Mouse (Mus musculus) ES-CJ7 (cell line): Measurements from ENCODE around the gene Folr2.

Experiments
- DNase-seq: peaks from one replicate; pipeline ENCODE4 v3.0.0; 2011; ENCODE audit warnings: low read depth, low spot score

Folr2 gene

DNA sequence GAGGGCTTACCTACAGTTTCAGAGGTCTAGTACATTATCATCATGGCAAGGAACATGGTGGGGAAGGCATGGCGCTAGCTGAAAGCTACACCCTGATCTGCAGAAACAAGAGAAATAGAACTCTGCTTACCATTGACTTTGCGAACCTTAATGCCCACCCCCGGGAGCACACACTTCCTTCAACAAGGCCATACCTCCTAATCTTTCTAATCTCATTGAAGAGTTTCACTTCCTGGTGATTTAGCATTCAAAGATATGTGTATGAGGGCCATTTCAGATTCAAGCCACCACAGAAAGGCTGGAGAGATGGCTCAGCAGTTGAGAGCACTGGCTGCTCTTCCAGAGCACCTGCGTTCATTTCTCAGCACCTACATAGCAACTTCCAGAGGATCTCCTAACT, at the start of gene Folr2:
Gene Folr2, minus strand, starts transcription at position 101 of the 400 bp plus-strand sequence.
- DNase-seq, result no peak

DNA sequence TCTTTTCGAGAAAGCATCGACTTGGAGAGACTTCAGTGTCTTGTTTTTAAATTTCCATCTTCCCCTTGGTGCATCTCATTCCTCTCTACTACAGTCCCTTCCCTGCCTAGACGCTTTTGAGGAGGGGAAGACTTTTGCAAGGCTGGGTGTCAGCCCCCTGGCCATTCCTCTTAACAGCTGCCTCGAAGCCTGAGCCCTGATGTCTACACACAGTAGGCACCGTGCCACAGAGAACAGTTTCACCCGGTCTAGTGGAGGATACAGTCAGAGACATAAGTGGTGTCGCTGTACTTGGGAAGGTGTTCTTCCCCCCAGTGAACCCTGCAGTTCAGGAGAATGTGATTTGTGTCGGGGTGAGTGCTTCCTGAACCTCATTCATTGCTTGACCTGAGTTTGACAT, 49.7 kb upstream of the Folr2 start:
- no peak for DNase-seq

DNA sequence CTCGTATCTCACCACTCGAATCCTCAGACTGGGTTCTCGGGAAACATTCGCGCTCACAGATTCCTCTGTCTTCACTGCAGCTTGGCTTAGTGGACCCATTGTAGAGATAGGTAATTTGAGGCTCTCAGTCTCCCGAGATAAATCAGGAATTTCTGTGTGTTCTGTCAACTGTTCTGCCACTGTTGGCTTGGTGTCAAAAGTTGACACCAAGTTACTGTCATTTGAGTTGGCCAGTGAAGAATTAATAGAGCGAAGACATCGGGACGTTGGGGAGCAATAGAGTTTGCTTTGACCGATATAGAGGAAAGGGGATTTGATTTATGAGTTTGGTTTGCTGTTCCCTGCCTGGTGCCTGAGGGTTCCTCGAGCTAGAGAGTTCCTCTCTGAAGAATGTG, 49.3 kb upstream of the Folr2 start, which contains the start of gene Tomt:
Gene Tomt, minus strand, starts transcription at position 73 of the 395 bp plus-strand sequence.
- DNase-seq, result no peak

DNA sequence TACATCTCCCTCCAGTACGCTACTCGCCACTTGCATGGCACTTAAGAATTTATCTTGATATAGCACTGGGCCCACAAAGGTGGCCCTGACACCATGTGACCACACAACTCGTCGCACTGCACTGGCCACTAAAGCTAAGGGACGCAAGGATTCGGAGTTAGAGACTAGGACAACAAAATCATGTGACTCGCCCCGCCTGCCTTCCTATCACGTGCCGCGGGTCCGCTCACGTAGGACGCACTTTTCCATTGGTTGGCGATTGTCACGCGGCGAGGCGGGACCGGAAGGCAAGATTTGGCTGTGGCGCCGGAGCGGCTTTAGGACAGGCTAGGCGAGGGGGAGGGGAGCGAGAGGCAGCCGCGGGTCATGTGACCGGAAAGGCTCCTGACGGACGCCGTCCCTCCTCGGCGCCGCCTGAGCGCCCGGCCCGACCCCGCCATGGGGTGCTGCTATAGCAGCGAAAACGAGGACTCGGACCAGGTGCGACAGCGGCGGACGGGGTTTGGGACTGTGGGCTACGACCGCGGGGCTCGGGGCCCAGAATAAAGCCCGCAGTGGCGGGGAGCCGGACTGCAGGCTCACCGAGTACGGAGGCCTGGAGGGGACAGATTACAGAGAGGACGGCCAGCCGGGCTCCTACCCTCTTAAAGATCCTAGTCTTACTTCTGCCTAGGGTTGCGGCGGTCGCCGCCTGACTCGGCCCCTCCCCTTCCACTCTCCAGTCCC, 48.7 kb upstream of the Folr2 start, which contains the start of gene Lamtor1:
Gene Lamtor1, plus strand, starts transcription at position 344 of the 726 bp plus-strand sequence.
- peak; percentile 99 for DNase-seq

DNA sequence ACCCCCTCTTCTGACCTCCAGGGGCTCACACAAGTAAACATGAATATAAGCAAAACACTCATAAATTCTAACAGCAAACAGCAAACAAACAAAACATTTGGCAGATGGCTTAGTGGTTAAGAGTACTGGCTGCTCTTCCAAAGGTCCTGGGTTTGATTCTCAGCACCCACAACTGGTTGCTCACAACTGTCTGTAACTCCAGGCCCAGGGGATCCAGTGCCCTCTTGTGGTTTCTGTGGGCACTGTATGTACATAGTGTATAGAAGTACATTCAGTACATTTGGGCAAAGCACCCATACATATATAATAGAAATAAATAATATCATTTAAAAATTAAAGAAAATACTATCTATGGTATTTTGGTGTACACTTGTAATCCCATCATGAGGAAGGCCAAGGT, 45.9 kb upstream of the Folr2 start:
- peak; percentile 39 for DNase-seq

DNA sequence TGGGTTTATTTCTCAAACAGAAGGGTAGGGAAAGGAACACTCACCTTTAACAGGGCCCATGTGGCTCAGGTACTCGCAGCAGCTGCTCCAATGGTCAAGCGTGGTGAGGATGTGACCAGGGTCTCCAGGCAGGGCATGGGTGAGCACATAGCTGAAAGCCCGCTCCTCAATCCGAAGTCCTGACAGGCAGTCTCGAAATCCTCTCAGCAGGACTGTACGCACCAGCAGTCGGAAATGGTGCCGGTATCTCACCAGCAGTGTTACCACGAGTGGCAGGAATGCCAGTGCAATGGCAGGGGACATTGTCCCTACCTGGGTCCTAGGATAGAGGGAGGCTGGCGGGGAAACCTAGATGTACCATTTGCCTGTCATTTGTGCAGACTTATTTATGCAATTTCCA, 45.0 kb upstream of the Folr2 start:
- DNase-seq, result no peak

DNA sequence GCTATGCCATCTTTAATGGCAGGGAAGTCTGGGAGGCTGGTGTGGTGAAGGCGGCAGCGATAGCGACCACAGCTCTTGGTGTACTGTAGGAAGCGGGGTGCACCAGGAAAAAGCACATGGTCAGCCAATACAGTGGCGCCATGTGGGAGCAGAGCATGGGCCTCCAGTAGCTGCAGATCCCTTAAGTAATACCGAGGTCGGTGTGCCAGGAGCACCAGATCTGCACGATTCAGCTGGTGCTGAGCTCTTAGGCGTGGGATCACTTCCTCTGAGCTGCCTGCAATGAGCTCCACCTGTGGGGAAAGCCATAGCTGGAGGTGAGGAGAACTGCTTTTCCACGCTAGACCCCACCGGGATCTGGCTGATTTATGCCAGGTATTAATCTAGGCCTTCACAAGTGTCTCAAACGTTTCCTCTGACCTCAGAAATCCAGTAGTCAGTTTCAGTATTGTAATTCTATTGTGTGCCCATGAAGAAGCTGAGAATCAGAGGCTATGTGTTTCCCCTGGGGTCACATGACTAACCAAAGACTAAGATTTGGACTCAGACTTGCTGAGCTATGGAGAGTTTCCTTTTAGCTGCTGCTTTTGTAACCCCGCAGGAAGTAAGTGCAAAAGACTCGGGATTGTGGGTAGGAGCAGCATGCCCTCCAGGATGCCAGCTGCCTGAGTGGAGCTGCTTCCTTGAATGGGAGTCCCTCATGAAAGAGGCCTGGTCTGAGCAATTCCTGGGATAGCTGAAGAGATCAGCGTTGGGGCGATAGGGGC, 43.5 kb upstream of the Folr2 start:
- DNase-seq, result no peak

DNA sequence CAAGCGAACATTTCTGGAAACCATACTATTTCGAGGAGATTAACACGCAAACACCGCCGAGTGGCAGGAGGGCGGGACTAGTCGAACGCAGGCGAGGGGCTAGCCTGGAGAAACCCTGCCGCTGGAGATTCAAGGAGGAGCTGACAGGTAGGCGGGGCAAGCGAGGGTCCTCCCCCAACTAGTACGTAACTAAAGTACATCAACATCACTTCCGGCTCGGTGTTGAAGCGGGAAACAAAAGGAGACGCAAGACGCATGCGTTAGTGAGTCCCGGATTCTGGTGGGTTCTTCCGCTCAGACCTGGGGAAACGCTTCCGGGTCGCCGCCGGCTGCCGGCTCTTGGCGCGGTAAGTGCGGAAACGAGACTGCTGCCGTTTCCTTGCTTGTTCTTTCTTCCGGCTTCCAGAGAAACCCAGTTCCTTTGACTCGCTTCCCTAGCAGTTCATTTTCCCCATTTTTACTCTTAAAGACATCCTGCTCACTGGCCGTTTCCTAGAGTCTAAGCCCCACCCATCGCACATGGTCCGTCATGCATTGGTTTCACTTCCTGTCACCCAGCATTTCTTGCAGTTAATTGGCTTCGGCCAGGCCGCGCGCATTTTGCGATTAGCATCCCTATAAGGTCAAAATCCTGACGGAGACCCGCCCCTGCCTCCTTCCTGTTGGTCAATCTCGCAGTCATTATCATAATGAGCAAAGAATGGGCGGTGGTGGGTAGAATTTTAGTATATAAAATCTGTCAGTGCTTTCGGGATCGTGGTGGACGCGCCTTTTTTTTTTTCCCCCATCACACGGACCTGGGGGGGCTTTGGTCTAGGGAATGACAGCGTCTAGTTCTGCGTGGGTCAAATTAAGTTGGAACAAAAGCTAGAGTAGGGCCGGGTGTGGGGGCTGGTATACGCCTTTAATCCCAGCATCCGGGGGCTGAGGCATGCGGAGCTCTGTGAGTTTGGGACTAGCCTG, 39.4 kb upstream of the Folr2 start:
- peak; percentile 100 for DNase-seq

DNA sequence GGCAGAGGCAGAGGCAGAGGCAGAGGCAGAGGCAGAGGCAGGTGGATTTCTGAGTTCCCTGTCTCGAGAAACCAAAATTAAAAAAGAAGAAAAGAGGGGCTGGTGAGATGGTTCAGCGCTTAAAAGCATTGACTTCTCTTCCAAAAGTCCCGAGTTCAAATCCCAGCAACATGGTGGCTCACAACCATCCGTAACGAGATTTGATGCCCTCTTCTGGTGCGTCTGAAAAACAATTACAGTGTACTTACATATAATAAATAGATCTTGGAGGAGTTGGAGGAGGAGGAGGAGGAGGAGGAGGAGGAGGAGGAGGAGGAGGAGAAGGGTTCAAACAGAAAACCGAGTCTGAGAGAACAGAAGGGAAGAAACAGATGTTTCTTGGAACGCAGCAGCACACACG, 38.7 kb upstream of the Folr2 start:
- DNase-seq, result no peak

DNA sequence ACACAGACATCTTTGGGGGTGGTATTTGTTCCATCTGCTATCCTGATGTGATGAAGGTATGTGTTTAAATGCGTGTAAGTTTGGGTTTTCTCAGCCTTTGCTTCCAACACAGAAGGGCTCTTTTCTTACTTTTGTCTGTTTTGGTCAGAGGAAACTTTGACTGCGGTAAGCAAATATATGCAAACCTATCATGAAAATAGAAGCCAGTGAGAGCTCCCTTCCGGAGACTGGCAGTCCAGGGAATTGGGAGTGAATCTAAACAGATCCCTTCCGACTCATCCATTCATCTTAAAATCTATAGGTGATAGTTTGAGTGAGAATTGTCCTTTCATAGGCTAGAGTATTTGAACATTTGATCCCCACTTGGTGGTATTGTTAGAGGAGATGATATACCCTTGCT, 31.5 kb upstream of the Folr2 start:
- no peak for DNase-seq

DNA sequence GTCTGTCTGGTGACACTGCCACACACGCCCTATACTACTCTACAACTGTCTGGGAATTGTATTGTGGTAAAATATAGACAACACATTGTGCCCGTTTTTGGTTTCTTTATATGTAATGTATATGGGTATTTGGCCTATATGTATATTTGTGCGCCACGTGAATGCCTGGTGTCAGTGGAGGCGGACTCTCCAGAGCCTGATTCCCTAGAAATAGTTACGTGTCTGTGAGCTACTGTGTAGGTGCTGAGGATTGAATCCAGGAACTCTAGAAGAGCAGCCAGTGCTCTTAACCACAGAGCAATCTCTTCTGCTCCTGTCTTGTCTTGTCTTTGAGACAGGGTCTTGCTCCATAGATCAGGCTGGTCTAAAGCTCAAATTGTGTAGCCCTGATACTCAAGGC, 29.3 kb upstream of the Folr2 start:
- DNase-seq, result no peak

DNA sequence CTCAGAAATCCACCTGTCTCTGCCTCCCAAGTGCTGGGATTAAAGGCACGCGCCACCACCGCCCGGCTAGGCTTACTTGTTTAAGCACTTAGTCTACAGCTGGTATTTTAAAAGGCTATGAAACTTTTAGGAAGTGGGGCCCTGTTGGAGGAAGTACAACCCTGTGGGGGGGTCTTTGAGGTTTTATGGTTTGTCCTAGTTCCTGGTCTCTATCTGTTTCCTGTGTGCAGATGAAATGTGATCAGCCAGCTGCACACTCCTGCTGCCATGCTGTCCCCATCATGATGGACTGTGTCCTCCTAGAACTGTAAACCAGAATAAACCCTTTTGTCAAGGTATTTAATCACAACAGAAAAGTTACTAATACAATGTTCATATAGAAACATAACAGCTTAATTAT, 27.2 kb upstream of the Folr2 start:
- no peak for DNase-seq

DNA sequence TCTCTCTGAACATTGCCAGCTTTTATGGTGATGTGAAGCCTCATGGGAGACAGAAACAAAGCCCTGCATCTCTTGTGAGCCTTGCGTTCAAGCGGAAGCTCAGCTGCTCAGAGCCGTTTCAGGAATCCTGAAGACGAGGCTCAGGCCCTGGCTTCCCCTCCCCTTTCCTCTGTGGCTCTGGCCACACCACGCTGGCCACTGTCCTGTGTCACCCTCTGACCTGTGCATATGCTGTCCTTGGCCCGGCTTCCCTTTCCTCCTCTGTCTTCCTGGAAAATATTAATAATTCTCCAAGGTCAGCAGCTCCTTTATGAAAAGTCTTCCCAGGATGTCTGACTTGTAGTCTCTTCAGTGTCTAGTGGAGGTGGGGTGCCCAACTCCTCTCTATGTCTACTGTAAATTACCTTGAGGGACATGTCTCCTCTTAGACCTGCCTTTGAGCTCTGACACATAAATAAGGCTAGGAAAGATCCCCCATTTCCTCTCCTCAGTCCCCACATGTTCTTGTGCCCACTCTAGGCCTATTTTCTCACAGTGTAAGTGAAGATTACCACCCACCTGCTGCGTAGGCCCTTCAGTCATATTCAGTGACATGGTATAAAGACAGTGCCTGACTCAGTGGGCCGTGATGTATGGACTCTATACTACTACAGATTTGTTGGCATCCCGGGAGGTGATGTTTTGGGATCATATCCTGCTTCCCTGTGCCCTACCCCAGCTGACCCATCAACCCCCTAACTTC, 25.6 kb upstream of the Folr2 start:
- no peak for DNase-seq

DNA sequence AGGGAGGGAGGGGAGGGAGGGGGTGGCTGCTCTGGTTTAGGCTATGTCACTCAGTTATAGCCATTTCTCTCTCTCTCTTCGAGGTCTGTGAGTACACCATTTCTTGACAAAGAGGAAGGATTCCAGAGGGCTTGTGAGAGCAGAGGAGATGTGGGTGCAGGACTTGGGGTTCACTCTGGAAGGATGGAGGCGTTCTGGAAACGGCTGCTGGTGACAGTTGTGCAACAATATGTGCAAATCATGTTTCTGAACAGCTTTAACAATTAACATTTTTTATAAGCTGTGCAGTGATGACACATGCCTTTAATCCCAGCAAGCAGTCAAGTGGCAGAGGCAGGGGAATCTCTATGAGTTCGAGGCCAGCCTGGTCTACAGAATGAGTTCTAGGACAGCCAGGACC, 23.9 kb upstream of the Folr2 start:
- DNase-seq, result no peak

DNA sequence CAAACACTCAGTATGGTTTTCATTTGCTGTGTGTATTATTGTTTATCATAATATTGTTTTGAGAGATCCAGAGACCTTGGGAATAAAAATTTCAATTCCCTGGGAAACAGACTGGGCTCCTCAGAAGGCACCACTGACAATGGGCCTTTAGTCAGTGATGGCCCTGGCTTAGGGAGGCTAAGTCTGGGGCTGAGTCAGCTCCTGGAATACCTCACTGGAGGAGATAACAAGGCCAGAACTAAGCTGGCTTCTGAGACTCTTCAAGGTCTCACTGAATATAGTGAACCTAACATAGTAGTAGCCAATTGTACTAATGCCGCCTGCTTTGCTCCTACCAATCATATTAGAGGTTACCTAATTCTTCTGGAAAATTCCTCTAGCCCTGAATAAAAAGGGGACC, 19.0 kb upstream of the Folr2 start:
- no peak for DNase-seq

DNA sequence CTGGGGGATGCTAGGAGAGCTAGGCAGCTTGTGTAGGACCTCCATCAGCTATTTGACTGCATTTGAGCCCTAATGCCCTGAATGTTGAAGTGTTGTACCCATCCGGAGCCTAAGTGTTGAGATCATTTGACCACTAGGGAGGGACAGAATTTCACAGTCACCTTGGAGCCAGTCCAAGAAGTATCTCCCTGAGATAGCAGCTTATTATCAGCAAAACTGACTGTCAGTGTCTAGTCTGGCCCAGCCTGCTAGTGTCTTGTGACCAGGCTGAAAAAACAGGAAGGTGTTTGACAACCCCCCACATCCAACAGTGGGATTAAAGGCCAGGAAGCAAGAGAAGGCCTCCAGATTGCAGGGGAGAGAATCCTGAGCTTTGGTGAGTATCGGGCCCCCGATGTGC, 14.3 kb upstream of the Folr2 start:
- DNase-seq, result no peak

DNA sequence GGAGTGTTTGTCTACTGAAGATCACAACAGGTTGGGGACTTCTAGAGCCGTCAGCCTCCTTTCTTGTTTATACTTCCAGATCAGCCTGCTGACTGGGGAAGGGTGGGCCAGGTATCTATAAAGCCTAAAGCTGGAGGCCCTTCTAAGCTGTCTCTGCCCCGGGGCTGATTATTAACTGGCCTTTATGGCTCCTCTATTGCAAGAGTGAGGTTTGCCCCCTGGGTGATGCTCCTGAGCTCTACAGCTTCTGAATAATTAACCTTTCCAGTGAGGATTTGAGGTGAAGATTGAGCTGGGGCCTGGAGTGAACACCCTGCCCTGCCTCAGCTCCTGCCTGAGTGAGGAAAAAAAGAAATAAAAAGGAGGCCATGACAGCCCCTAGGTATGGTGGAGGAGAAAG, 13.6 kb upstream of the Folr2 start, which contains the start of gene Folr1:
Gene Folr1, minus strand, starts transcription at position 160 of the 400 bp plus-strand sequence.
- DNase-seq, result no peak

DNA sequence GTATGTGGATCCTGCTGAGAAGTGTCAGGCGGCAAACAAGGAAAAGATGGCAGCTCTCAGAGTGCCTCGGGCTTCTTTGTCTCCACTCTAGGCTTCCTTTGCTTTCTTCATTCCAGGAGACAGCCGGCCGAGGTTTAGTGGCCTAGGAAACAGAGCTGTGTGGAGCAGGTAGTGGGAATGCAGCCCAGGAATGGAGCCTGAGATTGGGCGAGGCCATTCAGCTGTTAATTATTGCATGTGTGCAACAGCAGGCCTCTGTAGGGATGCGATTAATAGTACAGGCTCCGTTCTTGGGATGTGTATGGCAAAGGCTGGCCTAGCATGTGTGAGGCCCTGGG, 12.1 kb upstream of the Folr2 start:
- DNase-seq, result peak; percentile 54

DNA sequence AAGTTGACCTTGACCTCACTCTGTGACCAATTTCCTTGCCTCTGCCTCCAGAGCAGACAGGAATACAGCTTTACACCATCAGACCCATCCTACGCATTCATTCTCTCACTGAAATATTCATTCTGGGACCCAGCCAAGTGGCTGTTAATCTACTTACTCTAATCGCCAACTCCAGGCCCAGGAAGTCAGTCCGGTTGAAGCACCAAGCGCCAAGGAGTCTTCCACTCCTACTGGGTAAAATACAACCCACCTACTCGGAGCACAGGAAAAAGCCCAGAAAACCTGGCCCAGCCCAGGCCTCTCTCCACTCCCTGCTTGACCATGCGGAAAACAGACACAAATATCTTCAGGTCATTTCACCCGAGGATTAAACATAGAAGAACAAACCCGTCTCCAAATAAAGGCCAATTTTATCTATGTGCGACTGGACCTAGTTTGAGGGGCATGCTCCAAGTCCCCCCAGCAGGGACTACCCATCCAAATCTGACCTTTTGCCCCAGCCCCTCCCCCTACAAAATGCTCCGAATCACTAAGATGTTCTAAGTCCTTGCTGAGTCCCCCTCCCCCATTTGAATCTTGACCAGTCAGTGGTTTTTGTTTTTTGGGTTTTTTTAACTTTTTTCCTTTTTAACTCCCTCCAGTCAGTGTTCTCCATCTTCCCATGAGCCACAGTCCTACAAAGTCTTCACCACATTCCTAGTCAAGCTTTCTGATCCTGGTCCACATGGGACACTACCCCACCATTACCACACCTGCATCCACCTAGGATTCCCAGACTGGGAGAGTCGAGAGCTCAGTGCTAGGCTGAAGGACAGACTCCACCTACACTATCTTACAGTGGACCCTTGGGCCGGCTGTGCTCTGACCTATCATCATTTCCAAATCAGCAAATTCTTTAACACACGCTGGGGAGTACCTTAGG, 11.5 kb upstream of the Folr2 start:
- DNase-seq, result peak; percentile 64

DNA sequence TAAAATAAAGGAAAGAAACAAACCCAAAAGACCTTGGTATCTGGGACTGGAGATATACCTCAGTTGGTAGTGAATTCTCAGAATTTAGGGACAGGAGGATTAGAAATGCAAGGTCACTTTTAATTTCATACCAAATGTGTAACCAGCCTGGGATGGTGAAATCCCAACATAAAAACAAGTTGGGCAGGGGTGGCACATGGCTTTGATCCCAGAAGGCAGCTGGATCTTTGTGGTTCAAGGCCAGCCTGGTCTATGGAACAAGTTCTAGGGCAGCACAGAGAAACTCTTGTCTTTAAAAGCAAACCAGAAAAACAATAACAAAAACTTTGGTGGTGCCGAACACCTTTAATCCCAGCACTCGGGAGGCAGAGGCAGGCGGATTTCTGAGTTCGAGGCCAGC, 10.5 kb upstream of the Folr2 start:
- DNase-seq, result no peak
